Mouse (Mus musculus): ENCODE results near the gene Kmt2e. TPM values are rescaled to one million over a fixed set of nuclear protein-coding genes. Genes with fewer than 3 reads are reported as not detected.

The Kmt2e gene
- total and polyA plus RNA-seq, 3 experiments = 7.2 to 29.7 (median 21.3) TPM

- Histone ChIP-seq H3K79me2 (replicated peaks; ENCODE audit: control insufficient read depth, extremely low read depth, insufficient read depth, poor library complexity, severe bottlenecking) (peaks cover 4% of the 10 kb centered on the region), H3K4me1 (ENCODE audit: control insufficient read depth in 1 of 2, insufficient read depth in 2 of 2) (peaks cover 0 to 6% of the 10 kb centered on the region in 2 experiments; a peak in 1 of 4 replicates), H3K4me3 (replicated peaks in 1 of 3; ENCODE audit: low read depth in 2 of 3, low read length in 2 of 3, poor library complexity in 1 of 3) (no peak overlapping the region), H3K36me3 (replicated peaks in 1 of 2; ENCODE audit: control insufficient read depth in 1 of 2, insufficient read depth in 1 of 2, low read length in 1 of 2) (peaks cover 51 to 87% of the 10 kb centered on the region in 2 experiments), H3K27me3 (replicated peaks) (no peaks in the 10 kb centered on the region), H3K4me2 (ENCODE audit: insufficient read depth, low read depth, poor library complexity, severe bottlenecking) (no peak overlapping the region), H3K9me3 (replicated peaks; ENCODE audit: low read length) (no peaks in the 10 kb centered on the region), H3K9ac (ENCODE audit: insufficient read depth, low read depth) (no peak overlapping the region), H3K27ac (ENCODE audit: insufficient read depth, low read depth) (no peak overlapping the region)
- in situ Hi-C loops (cut with MboI; ENCODE audit: low pct_ligation_motif_present, low pct_unique_long_range_greater_than_20kb, low sequenced_read_pairs) (no loop called here), dilution Hi-C loops (cut with MboI; ENCODE audit: extremely low pct_ligation_motif_present, extremely low pct_unique_long_range_greater_than_20kb, low sequenced_read_pairs) (no loop called here)
- TF ChIP-seq BHLHE40 (IDR thresholded peaks at IDR 0.05; ENCODE audit: low read depth, low read length) (no peak), MYC (IDR thresholded peaks at IDR 0.05; ENCODE audit: low read depth, low read length) (peak; percentile 20; the same call in 1 of the 2 replicates)
- peak; percentile 32 for DNase-seq (ENCODE audit: extremely low read depth)
These were observed 49.6 kb downstream of the Kmt2e start for GRCm38 (mm10) chr5:23483811-23484210.

DNA sequence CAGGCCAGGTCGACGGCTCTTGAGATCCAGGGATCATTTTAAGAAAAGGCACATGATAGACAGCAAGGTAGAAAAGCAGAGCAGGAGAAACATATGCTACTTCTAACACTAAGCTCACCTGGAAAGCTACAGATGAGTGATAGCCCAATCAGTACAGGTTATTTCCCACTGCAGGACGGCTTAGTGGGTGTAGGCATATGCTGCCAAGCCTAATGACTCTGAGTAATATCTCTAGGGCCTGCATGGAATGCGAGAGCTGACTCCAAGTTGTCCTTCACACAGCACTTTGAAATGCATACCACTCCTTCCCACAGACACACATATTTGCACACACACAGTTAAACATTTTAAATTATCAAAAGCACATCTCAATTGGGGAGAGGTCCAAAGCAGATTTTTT lies 55.0 kb downstream of the Kmt2e start:
- dilution Hi-C loops (cut with MboI; ENCODE audit: extremely low pct_ligation_motif_present, extremely low pct_unique_long_range_greater_than_20kb, low sequenced_read_pairs) = no loop called here
- no peak for DNase-seq (ENCODE audit: extremely low read depth)
- no peak overlapping the region for H3K4me2 ChIP-seq (ENCODE audit: insufficient read depth, low read depth, poor library complexity, severe bottlenecking)

GRCm38 (mm10) chr5:23490797-23491196 lies 56.6 kb downstream of the Kmt2e start:
- in situ Hi-C loops (cut with MboI; ENCODE audit: low pct_ligation_motif_present, low pct_unique_long_range_greater_than_20kb, low sequenced_read_pairs) (no loop called here), dilution Hi-C loops (cut with MboI; ENCODE audit: extremely low pct_ligation_motif_present, extremely low pct_unique_long_range_greater_than_20kb, low sequenced_read_pairs) (no loop called here)
- Histone ChIP-seq H3K9ac (ENCODE audit: insufficient read depth, low read depth) (no peak overlapping the region), H3K4me2 (ENCODE audit: insufficient read depth, low read depth, poor library complexity, severe bottlenecking) (no peak overlapping the region), H3K36me3 (replicated peaks in 1 of 2; ENCODE audit: control insufficient read depth in 1 of 2, insufficient read depth in 1 of 2, low read length in 1 of 2) (peaks cover 52 to 85% of the 10 kb centered on the region in 2 experiments), H3K27ac (ENCODE audit: insufficient read depth, low read depth) (no peak overlapping the region), H3K4me3 (replicated peaks in 1 of 3; ENCODE audit: low read depth in 2 of 3, low read length in 2 of 3, poor library complexity in 1 of 3) (no peak overlapping the region), H3K27me3 (replicated peaks) (no peaks in the 10 kb centered on the region), H3K4me1 (ENCODE audit: control insufficient read depth in 1 of 2, insufficient read depth in 2 of 2) (peaks cover 3 to 9% of the 10 kb centered on the region in 2 experiments), H3K79me2 (replicated peaks; ENCODE audit: control insufficient read depth, extremely low read depth, insufficient read depth, poor library complexity, severe bottlenecking) (peaks cover 1% of the 10 kb centered on the region; the same call in 1 of the 2 replicates), H3K9me3 (replicated peaks; ENCODE audit: low read length) (no peaks in the 10 kb centered on the region)
- DNase-seq (ENCODE audit: extremely low read depth) = peak; percentile 56
- TF ChIP-seq SMC3 (IDR thresholded peaks at IDR 0.05; ENCODE audit: low read depth, low read length) (peak; percentile 64), RAD21 (IDR thresholded peaks at IDR 0.05; ENCODE audit: low read depth, low read length) (peak; percentile 69), ZC3H11A (IDR thresholded peaks at IDR 0.05; ENCODE audit: low read depth, low read length) (0 out of 2 replicates have a peak, but pooled peaks have one; percentile 33), MAFK (IDR thresholded peaks at IDR 0.05; ENCODE audit: insufficient replicate concordance, low read length) (no peak), BHLHE40 (IDR thresholded peaks at IDR 0.05; ENCODE audit: low read depth, low read length) (no peak), CTCF (conservative IDR thresholded peaks at IDR 0.05 in 1 of 2, IDR thresholded peaks at IDR 0.05 in 1 of 2; ENCODE audit: low read depth in 2 of 2, low read length in 2 of 2) (peak; percentile 39 to 75; a peak in 3 of 4 replicates)

More for the DNA sequence above, 55.0 kb downstream of the Kmt2e start:
- no peaks in the 10 kb centered on the region for H3K9me3 ChIP-seq (replicated peaks; ENCODE audit: low read length)
- peaks cover 1% of the 10 kb centered on the region; the same call in 1 of the 2 replicates for H3K79me2 ChIP-seq (replicated peaks; ENCODE audit: control insufficient read depth, extremely low read depth, insufficient read depth, poor library complexity, severe bottlenecking)
- H3K36me3 ChIP-seq (replicated peaks in 1 of 2; ENCODE audit: control insufficient read depth in 1 of 2, insufficient read depth in 1 of 2, low read length in 1 of 2) = peaks cover 48 to 88% of the 10 kb centered on the region in 2 experiments
- H3K9ac ChIP-seq (ENCODE audit: insufficient read depth, low read depth) = no peak overlapping the region
- in situ Hi-C loops (cut with MboI; ENCODE audit: low pct_ligation_motif_present, low pct_unique_long_range_greater_than_20kb, low sequenced_read_pairs) = no loop called here
- no peaks in the 10 kb centered on the region for H3K27me3 ChIP-seq (replicated peaks)
- TF ChIP-seq EP300 (IDR thresholded peaks at IDR 0.05; ENCODE audit: low read length) (no peak), USF1 (IDR thresholded peaks at IDR 0.05; ENCODE audit: low read depth, low read length) (no peak), GABPA (IDR thresholded peaks at IDR 0.05; ENCODE audit: insufficient replicate concordance, low read depth, low read length) (no peak), JUN (IDR thresholded peaks at IDR 0.05; ENCODE audit: insufficient read depth, low read depth, low read length) (no peak), PAX5 (IDR thresholded peaks at IDR 0.05; ENCODE audit: low read length) (no peak), MAX (IDR thresholded peaks at IDR 0.05; ENCODE audit: low read length) (no peak), IRF4 (IDR thresholded peaks at IDR 0.05; ENCODE audit: low read depth, low read length) (no peak), POLR2AphosphoS2 (IDR thresholded peaks at IDR 0.05; ENCODE audit: low read depth, low read length) (no peak), MXI1 (IDR thresholded peaks at IDR 0.05; ENCODE audit: low read depth, low read length) (no peak), ZMIZ1 (IDR thresholded peaks at IDR 0.05; ENCODE audit: low read depth, low read length) (no peak), ELF1 (IDR thresholded peaks at IDR 0.05; ENCODE audit: low read depth, low read length) (no peak), UBTF (IDR thresholded peaks at IDR 0.05; ENCODE audit: low read depth, low read length) (no peak), TBP (conservative IDR thresholded peaks at IDR 0.05; ENCODE audit: low read depth, low read length) (no peak), SMC3 (IDR thresholded peaks at IDR 0.05; ENCODE audit: low read depth, low read length) (no peak), NRF1 (IDR thresholded peaks at IDR 0.05; ENCODE audit: low read depth, low read length) (no peak), ZC3H11A (IDR thresholded peaks at IDR 0.05; ENCODE audit: low read depth, low read length) (no peak), ZNF384 (IDR thresholded peaks at IDR 0.05; ENCODE audit: low read depth, low read length) (no peak), MAFK (IDR thresholded peaks at IDR 0.05; ENCODE audit: insufficient replicate concordance, low read length) (no peak), CTCF (conservative IDR thresholded peaks at IDR 0.05 in 1 of 2, IDR thresholded peaks at IDR 0.05 in 1 of 2; ENCODE audit: low read depth in 2 of 2, low read length in 2 of 2) (no peak), POLR2A (IDR thresholded peaks at IDR 0.05; ENCODE audit: low read depth, low read length) (no peak)
- H3K4me1 ChIP-seq (ENCODE audit: control insufficient read depth in 1 of 2, insufficient read depth in 2 of 2) = peaks cover 3 to 9% of the 10 kb centered on the region in 2 experiments
- H3K27ac ChIP-seq (ENCODE audit: insufficient read depth, low read depth) = no peak overlapping the region
- H3K4me3 ChIP-seq (replicated peaks in 1 of 3; ENCODE audit: low read depth in 2 of 3, low read length in 2 of 3, poor library complexity in 1 of 3) = no peak overlapping the region

Measured in CH12.LX (cell line).